Mouse (Mus musculus): Measurements from ENCODE around the gene Arg1. TPM values are rescaled to one million over a fixed set of nuclear protein-coding genes. Genes with fewer than 3 reads are reported as not detected.

Arg1 gene
- polyA plus RNA-seq, 1 experiment from 2014 or later, result 5.9 TPM

GRCm38 (mm10) chr10:24873624-24874023 is 53.7 kb downstream of the Arg1 start:
- no peak overlapping the region for H3K4me3 ChIP-seq (ENCODE audit: low read length)
- H3K36me3 ChIP-seq (ENCODE audit: control insufficient read depth, insufficient read depth, low read length), result 0 out of 2 replicates have a peak, but pooled peaks cover 6% of the 10 kb centered on the region
- no peaks in the 10 kb centered on the region for H3K27me3 ChIP-seq (replicated peaks; ENCODE audit: control insufficient read depth, insufficient read depth, low read length)
- 82% methylated on average over 4 of the region's 4 CpGs for WGBS
- H3K9ac ChIP-seq (ENCODE audit: low read depth, low read length), result no peak overlapping the region
- H3K4me1 ChIP-seq (ENCODE audit: control insufficient read depth, insufficient read depth, low read length), result no peaks in the 10 kb centered on the region
- no peak overlapping the region for H3K4me2 ChIP-seq (ENCODE audit: low read depth, low read length)
- no peaks in the 10 kb centered on the region for H3K9me3 ChIP-seq (ENCODE audit: control insufficient read depth, low read length)
- no peak for ATAC-seq
- no peak overlapping the region for H3K27ac ChIP-seq (ENCODE audit: low read length)

DNA sequence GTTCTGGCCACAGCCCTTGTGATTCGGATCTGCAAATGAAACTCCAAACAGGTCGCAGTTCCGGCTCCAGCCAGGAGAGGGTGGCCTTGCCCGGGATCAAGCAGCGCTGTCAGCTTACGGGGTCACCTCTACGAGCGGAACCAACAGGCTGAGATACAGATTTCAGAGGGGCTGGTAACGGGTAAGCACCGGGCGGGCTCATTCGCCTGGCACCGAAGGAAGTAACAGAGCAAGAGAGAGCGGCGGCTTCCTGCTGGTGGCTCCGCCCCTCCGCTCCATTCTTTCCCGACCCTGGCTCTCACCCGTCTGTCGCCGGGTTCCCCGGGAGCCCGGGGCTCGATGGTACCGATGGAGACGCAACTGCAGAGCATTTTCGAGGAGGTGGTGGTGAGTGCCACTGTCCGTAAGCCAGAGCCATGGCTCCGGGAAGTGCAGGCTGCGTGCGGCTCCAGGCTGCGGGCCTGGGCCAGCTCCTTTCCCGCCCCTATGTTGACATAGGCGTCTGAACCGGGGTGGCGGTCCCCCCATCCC is 57.5 kb downstream of the Arg1 start, which contains the start of gene Med23:
Gene Med23, plus strand, starts transcription at position 227 of the 531 bp plus-strand sequence.
- no peaks in the 10 kb centered on the region for H3K4me1 ChIP-seq (ENCODE audit: control insufficient read depth, insufficient read depth, low read length)
- H3K27me3 ChIP-seq (replicated peaks; ENCODE audit: control insufficient read depth, insufficient read depth, low read length), result no peaks in the 10 kb centered on the region
- ATAC-seq, result peak; percentile 100
- under 1% methylated on average over 36 of the region's 36 CpGs for WGBS
- H3K36me3 ChIP-seq (ENCODE audit: control insufficient read depth, insufficient read depth, low read length), result no peaks in the 10 kb centered on the region
- peak within 1 kb of the TSS; percentile 75 for H3K4me3 ChIP-seq (ENCODE audit: low read length)
- H3K4me2 ChIP-seq (ENCODE audit: low read depth, low read length), result peak within 1 kb of the TSS; percentile 59
- H3K27ac ChIP-seq (ENCODE audit: low read length), result no peak within 1 kb of the TSS
- H3K9ac ChIP-seq (ENCODE audit: low read depth, low read length), result peak within 1 kb of the TSS; percentile 85
- no peaks in the 10 kb centered on the region for H3K9me3 ChIP-seq (ENCODE audit: control insufficient read depth, low read length)

Small RNAs within 50 kb of the gene (microRNA-seq; reads per million reads assigned to microRNA genes)
- not detected for gene Mir6905

Other genes starting within 250 kb of the Arg1 start
- gene Enpp1, start 215.3 kb downstream of the Arg1 start, polyA plus RNA-seq (2015; fragmentation: Nextera tagmentation; extraction: Ambion mirVana), result 10.1 and 11.9 TPM in 2 replicates
- 25.1 and 38.5 TPM in 2 replicates for gene Enpp3, start 84.7 kb downstream of the Arg1 start, polyA plus RNA-seq (2015; fragmentation: Nextera tagmentation; extraction: Ambion mirVana)
- gene Med23, start 57.5 kb downstream of the Arg1 start, polyA plus RNA-seq (2015; fragmentation: Nextera tagmentation; extraction: Ambion mirVana), result 14.6 and 15.7 TPM in 2 replicates